Comparison of ENCODE assay signal across 8 mouse cellular contexts in the genomic region with DNA sequence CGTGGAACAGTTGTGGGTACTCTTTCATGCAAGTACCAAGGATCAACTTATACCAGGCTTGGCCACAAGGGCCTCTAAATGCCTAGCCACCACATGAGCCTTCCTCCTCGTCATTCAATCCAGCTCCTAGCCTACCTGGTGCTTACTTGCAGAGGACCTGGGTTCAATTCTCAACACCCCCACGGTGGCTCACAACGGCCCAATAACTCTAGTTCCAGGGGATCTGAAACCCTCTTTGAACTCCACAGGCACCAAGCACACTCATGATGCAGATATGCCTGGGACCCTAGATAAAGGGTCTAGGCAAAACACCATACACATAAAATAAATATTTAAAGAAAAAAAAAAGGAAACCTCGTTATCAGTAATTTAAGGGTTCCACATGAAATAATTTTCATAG. TPM values are rescaled to one million over a fixed set of nuclear protein-coding genes. Genes with fewer than 3 reads are reported as not detected.
A peak's percentile ranks its signal among the peaks of the same experiment; 100 is the strongest.
DNase-seq lines count a peak whose midpoint lies in the region; ATAC-seq and TF ChIP-seq lines count a peak whose summit lies in the region.

No protein-coding gene starts in this region.

- 27% methylated on average over 5 of the region's 5 CpGs for WGBS in lung, adult 2 months
- whole genome bisulfite sequencing in forebrain, embryonic 12.5 days, result 59% methylated on average over 5 of the region's 5 CpGs
- 50% methylated on average over 5 of the region's 5 CpGs for WGBS in liver, embryonic 11.5 days
- 45% methylated on average over 5 of the region's 5 CpGs for WGBS in neural tube, embryonic 15.5 days

- H3K4me1 ChIP-seq in lung, adult 2 months (ENCODE audit: control insufficient read depth, insufficient read depth, low read length), result peaks cover 9% of the 10 kb centered on the region; the same call in 1 of the 2 replicates
- peaks cover 31% of the 10 kb centered on the region for H3K4me1 ChIP-seq in forebrain, embryonic 12.5 days
- peaks cover 12% of the 10 kb centered on the region; the same call in 1 of the 2 replicates for H3K4me1 ChIP-seq in liver, embryonic 11.5 days (replicated peaks; ENCODE audit: control insufficient read depth, insufficient read depth, low read length)
- H3K4me1 ChIP-seq in neural tube, embryonic 15.5 days, result peaks cover 38% of the 10 kb centered on the region

- H3K9me3 ChIP-seq in forebrain, embryonic 12.5 days, result no peaks in the 10 kb centered on the region
- no peaks in the 10 kb centered on the region for H3K9me3 ChIP-seq in liver, embryonic 11.5 days (ENCODE audit: control insufficient read depth, low read length)
- no peaks in the 10 kb centered on the region for H3K9me3 ChIP-seq in neural tube, embryonic 15.5 days (replicated peaks)

- peaks cover 3% of the 10 kb centered on the region; the same call in 1 of the 2 replicates for H3K27me3 ChIP-seq in forebrain, embryonic 12.5 days
- H3K27me3 ChIP-seq in liver, embryonic 11.5 days (replicated peaks; ENCODE audit: control insufficient read depth, insufficient read depth, low read length), result no peaks in the 10 kb centered on the region
- H3K27me3 ChIP-seq in neural tube, embryonic 15.5 days (replicated peaks), result 0 out of 2 replicates have a peak, but pooled peaks cover 1% of the 10 kb centered on the region

- TF ChIP-seq POLR2A in lung, adult 2 months (IDR thresholded peaks at IDR 0.05; ENCODE audit: borderline replicate concordance, extremely low read depth, low read depth, low read length), result no peak

- H3K4me3 ChIP-seq in lung, adult 2 months (replicated peaks; ENCODE audit: extremely low read depth, low read depth, low read length), result peak overlapping the region; percentile 1
- peak overlapping the region; percentile 99 for H3K4me3 ChIP-seq in forebrain, embryonic 12.5 days (replicated peaks)
- H3K4me3 ChIP-seq in liver, embryonic 11.5 days (ENCODE audit: low read depth, low read length), result peak overlapping the region; percentile 99
- peak overlapping the region; percentile 78 for H3K4me3 ChIP-seq in neural tube, embryonic 15.5 days (replicated peaks)

- no peak overlapping the region for H3K27ac ChIP-seq in forebrain, embryonic 12.5 days
- H3K27ac ChIP-seq in liver, embryonic 11.5 days (ENCODE audit: low read depth, low read length), result no peak overlapping the region
- H3K27ac ChIP-seq in neural tube, embryonic 15.5 days (replicated peaks), result 0 out of 2 replicates have a peak overlapping the region, but pooled peaks have one; percentile 35

- peak overlapping the region; percentile 95 for H3K9ac ChIP-seq in forebrain, embryonic 12.5 days
- peak overlapping the region; percentile 37; the same call in 1 of the 2 replicates for H3K9ac ChIP-seq in liver, embryonic 11.5 days (ENCODE audit: low read depth, low read length)
- peak overlapping the region; percentile 96 for H3K9ac ChIP-seq in neural tube, embryonic 15.5 days (replicated peaks)

- peak overlapping the region; percentile 75 for H3K4me2 ChIP-seq in forebrain, embryonic 12.5 days
- H3K4me2 ChIP-seq in liver, embryonic 11.5 days, result peak overlapping the region; percentile 91
- peak overlapping the region; percentile 82 for H3K4me2 ChIP-seq in neural tube, embryonic 15.5 days

- ATAC-seq in forebrain, embryonic 12.5 days (ENCODE audit: low FRiP score), result no peak
- no peak for ATAC-seq in liver, embryonic 11.5 days (replicated peaks; ENCODE audit: low FRiP score)
- ATAC-seq in neural tube, embryonic 15.5 days (ENCODE audit: low FRiP score), result no peak

- DNase-seq in lung, adult 2 months, result no peak
- no peak for DNase-seq in lung, postnatal 36 days
- DNase-seq in adipocyte (ENCODE audit: low spot score), result peak; percentile 24
- no peak for DNase-seq in liver, embryonic 11.5 days (ENCODE audit: low spot score)
- DNase-seq in right cerebral cortex, postnatal 25 days, result no peak
- no peak for DNase-seq in ovary, postnatal 14 days (ENCODE audit: low spot score)

- no peak for TF ChIP-seq CTCF in lung, adult 2 months (IDR thresholded peaks at IDR 0.05; ENCODE audit: insufficient read depth, low read length)

- 0 out of 2 replicates have a peak, but pooled peaks cover 3% of the 10 kb centered on the region for H3K36me3 ChIP-seq in forebrain, embryonic 12.5 days (replicated peaks)
- no peaks in the 10 kb centered on the region for H3K36me3 ChIP-seq in liver, embryonic 11.5 days (ENCODE audit: control insufficient read depth, insufficient read depth, low read length)
- no peaks in the 10 kb centered on the region for H3K36me3 ChIP-seq in neural tube, embryonic 15.5 days

RNA-seq across cellular contexts. Expression of gene Ist1, which starts 1.3 kb away (rescaled TPM):
- 29.8 and 51.7 TPM in 2 replicates for polyA plus RNA-seq in lung, adult 2 months (2012; rRNA removed)
- 180 and 185 TPM in 2 replicates for polyA plus RNA-seq in forebrain, embryonic 12.5 days (2016; fragmentation: Nextera tagmentation; extraction: Ambion mirVana)
- 76.4 and 85.5 TPM in 2 replicates for polyA plus RNA-seq in liver, embryonic 11.5 days (2014; fragmentation: Nextera tagmentation; extraction: Ambion mirVana)
- 145 and 146 TPM in 2 replicates for polyA plus RNA-seq in neural tube, embryonic 15.5 days (2015; fragmentation: Nextera tagmentation; extraction: Ambion mirVana)

RNA-seq across cellular contexts. Expression of gene Zfp821, which starts 13.6 kb away (rescaled TPM):
- 8.2 and 9.8 TPM in 2 replicates for polyA plus RNA-seq in lung, adult 2 months (2012; rRNA removed)
- 73.1 and 78.5 TPM in 2 replicates for polyA plus RNA-seq in forebrain, embryonic 12.5 days (2016; fragmentation: Nextera tagmentation; extraction: Ambion mirVana)
- polyA plus RNA-seq in liver, embryonic 11.5 days (2014; fragmentation: Nextera tagmentation; extraction: Ambion mirVana), result 10.6 and 11.7 TPM in 2 replicates
- 54.0 and 62.0 TPM in 2 replicates for polyA plus RNA-seq in neural tube, embryonic 15.5 days (2015; fragmentation: Nextera tagmentation; extraction: Ambion mirVana)

RNA-seq across cellular contexts. Expression of gene Atxn1l, which starts 45.8 kb away (rescaled TPM):
- polyA plus RNA-seq in lung, adult 2 months (2012; rRNA removed), result 24.5 and 31.6 TPM in 2 replicates
- polyA plus RNA-seq in forebrain, embryonic 12.5 days (2016; fragmentation: Nextera tagmentation; extraction: Ambion mirVana), result 7.4 and 9.6 TPM in 2 replicates
- polyA plus RNA-seq in liver, embryonic 11.5 days (2014; fragmentation: Nextera tagmentation; extraction: Ambion mirVana), result 5.6 and 7.5 TPM in 2 replicates
- 3.3 and 3.7 TPM in 2 replicates for polyA plus RNA-seq in neural tube, embryonic 15.5 days (2015; fragmentation: Nextera tagmentation; extraction: Ambion mirVana)

Comparison
In these comparisons a context has a peak if more than half of its experiments do, and no peak if none do; other contexts are left out.
1. H3K4me3 ChIP-seq: peak in every context shown above with its lines; median percentile 99 in forebrain, embryonic 12.5 days; 99 in liver, embryonic 11.5 days; 78 in neural tube, embryonic 15.5 days; 1 in lung, adult 2 months.
2. H3K9ac ChIP-seq: peak in every context shown above with its lines; median percentile 96 in neural tube, embryonic 15.5 days; 95 in forebrain, embryonic 12.5 days; 37 in liver, embryonic 11.5 days.